Mouse (Mus musculus) bone marrow, adult 2 months (tissue): ENCODE results near the gene Elf5.

Source experiments
- CTCF ChIP-seq: fragments of 200-500 bp; IDR thresholded peaks from 2 replicates; pipeline ENCODE4 v1.5.1; 2011; ENCODE audit warnings: low read length, control low read depth; ENCODE audit not compliant: control insufficient read depth, insufficient read depth
- POLR2A ChIP-seq: fragments of 200-500 bp; IDR thresholded peaks from 2 replicates; pipeline ENCODE4 v1.6.1; 2011; ENCODE audit warnings: low read depth, mild to moderate bottlenecking, control low read depth, low read length, borderline replicate concordance; ENCODE audit not compliant: control insufficient read depth

GRCm38 (mm10) chr2:103461210-103461609 lies 49.7 kb downstream of the Elf5 start:
- no peak for TF ChIP-seq POLR2A
- TF ChIP-seq CTCF = no peak
